Mouse (Mus musculus) heart, embryonic 10.5 days (tissue): ENCODE data around the gene Rps5. TPM values are rescaled to one million over a fixed set of nuclear protein-coding genes. Genes with fewer than 3 reads are reported as not detected.
"Not testable (repeated sequence)": the region's sequence is repeated elsewhere in the genome, so short reads cannot be mapped to it uniquely, and the experiment has no call there.

Experiments
- DNase-seq: peaks from one replicate; pipeline ENCODE4 v3.0.0-alpha.2; 2017; ENCODE audit warnings: low spot score
- H3K27ac ChIP-seq: fragments of 300-500 bp; sonication (generic); 2 replicates; pipeline ENCODE4 v1.5.1; 2016; ENCODE audit warnings: mild to moderate bottlenecking
- H3K27me3 ChIP-seq: fragments of 300-500 bp; sonication (generic); 2 replicates; pipeline ENCODE4 v1.6.1; 2016; ENCODE audit warnings: mild to moderate bottlenecking; ENCODE audit not compliant: poor library complexity, insufficient read depth, severe bottlenecking
- H3K36me3 ChIP-seq: fragments of 300-500 bp; sonication (generic); 2 replicates; pipeline ENCODE4 v1.6.1; 2016; ENCODE audit warnings: mild to moderate bottlenecking, moderate library complexity
- H3K4me1 ChIP-seq: fragments of 300-500 bp; sonication (generic); 2 replicates; pipeline ENCODE4 v1.6.1; 2016; ENCODE audit warnings: mild to moderate bottlenecking
- H3K4me3 ChIP-seq: fragments of 300-500 bp; sonication (generic); 2 replicates; pipeline ENCODE4 v1.5.1; 2016; ENCODE audit warnings: mild to moderate bottlenecking, moderate library complexity
- H3K9me3 ChIP-seq: fragments of 300-500 bp; sonication (generic); 2 replicates; pipeline ENCODE4 v1.6.1; 2016; ENCODE audit warnings: mild to moderate bottlenecking, moderate library complexity
- WGBS: fragments of 180-500 bp; shearing (Covaris S2); methylation state at CpG from one replicate; pipeline ENCODE4 v1.1.7; 2016; 5-methylcytosine and 5-hydroxymethylcytosine counted together
- polyA plus RNA-seq: library from polyadenylated mRNA; unstranded; fragments of >200 nt; fragmentation: Nextera tagmentation; extraction: Ambion mirVana; gene quantifications from 2 replicates; pipeline ENCODE4 v1.2.1, GENCODE M21; 2016

Gene Rps5
- polyA plus RNA-seq, 1 experiment from 2014 or later = 793 TPM

DNA sequence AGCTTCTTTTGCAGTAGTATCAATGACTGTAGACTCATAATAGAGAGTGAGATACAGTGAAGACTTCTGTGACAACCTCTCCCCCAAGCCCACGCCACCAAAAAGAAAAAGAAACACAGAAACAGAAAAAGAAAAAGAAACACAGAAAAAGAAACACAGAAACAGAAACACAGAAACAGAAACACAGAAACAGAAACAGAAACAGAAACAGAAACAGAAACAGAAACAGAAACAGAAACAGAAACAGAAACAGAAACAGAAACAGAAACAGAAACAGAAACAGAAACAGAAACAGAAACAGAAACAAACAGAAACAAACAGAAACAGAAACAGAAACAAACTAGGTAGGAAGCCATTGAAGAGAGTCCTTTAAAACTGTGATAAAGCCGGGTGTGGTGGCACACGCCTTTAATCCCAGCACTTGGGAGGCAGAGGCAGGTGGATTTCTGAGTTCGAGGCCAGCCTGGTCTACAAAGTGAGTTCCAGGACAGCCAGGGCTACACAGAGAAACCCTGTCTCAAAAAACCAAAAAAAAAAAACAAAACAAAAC, 15.2 kb downstream of the Rps5 start:
- not testable (repeated sequence) for H3K4me1 ChIP-seq, DNase-seq, H3K9me3 ChIP-seq, H3K27ac ChIP-seq, H3K27me3 ChIP-seq, H3K36me3 ChIP-seq, H3K4me3 ChIP-seq
- WGBS = 71% methylated on average over 4 of the region's 4 CpGs

DNA sequence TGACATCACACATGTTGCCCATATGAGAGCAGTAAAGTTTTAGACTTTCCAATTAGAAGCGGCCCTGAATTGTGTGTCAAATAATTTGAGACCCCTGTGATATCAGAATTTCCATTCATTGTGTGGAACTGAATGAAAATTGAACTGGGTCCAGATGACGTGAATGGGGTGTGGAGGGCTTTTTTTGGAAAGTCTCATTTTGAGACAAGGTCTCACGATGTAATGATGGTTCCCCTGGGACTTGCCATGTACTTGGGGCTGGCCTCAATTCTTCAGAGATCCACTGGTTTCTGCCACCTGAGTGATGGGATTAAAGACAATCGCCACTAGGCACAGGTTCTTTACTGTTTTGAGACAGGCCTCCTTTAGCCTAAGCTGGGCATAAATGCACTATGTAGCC, 18.5 kb downstream of the Rps5 start:
- Histone ChIP-seq H3K4me1 (no peaks in the 10 kb centered on the region), H3K27me3 (no peaks in the 10 kb centered on the region), H3K36me3 (no peaks in the 10 kb centered on the region), H3K9me3 (no peaks in the 10 kb centered on the region), H3K27ac (no peak overlapping the region), H3K4me3 (no peak overlapping the region)
- DNase-seq = no peak
- 82% methylated on average over 4 of the region's 4 CpGs for WGBS

DNA sequence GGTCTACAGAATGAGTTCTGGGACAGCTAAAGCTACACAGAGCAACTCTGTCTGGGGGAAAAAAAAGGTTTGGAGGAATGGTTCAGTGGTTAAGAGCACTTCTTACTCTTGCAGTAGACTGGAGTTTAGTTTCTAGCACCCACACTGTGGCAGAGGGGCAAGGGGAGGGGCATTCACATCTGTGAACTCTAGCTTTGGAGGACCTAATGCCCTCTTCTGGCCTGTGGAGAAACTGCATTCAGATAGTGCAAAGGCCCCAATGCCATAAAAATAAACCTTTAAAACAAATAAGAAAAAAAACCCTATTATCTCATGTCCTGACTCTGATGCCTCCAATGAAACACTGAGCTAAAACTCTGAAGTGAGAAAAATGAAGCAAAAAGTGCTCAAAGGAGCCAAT, 21.4 kb downstream of the Rps5 start:
- Histone ChIP-seq H3K36me3 (no peaks in the 10 kb centered on the region), H3K27me3 (no peaks in the 10 kb centered on the region), H3K27ac (no peak overlapping the region), H3K9me3 (no peaks in the 10 kb centered on the region), H3K4me3 (no peak overlapping the region), H3K4me1 (no peaks in the 10 kb centered on the region)
- DNase-seq = no peak

DNA sequence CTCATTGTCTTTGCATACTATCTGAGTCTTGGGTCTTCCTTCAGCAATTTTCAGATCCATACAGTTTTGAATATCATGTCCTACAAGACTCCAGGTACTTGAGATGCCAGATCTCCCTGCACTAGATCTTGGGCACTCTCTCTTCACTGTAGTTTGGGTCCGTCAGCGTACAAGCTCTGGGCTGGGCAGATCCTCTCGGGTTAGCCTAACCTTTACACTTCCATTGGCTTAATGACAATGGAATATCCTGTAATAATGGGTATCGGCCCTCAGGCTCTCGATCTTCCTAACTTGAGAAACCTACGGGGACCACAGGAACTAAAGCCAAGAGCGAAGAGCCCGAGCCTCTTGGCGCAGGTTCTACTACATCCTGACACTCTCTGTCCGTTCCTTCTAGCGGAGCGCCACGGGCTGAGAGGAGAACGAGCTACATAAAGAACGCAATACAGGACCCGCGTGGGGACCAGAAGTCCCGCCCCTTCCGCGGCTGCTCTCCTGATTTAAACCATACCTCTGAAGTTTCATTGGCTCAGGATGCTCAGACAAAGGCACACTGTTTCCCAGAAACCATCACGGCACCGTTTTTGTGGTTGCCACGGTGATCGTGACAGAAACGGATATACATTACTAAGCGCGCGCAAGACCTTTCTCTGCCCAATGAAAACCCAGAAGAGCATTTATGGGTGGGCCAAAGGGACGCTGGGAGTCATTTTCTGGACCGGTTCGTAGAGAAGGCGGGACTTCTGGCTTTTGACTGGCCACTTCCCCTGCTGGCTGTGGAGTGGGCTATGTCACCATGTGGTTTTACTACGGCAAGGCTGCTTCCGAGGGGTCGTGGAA, 27.2 kb downstream of the Rps5 start:
- Histone ChIP-seq H3K4me3 (peak overlapping the region; percentile 67), H3K36me3 (no peaks in the 10 kb centered on the region), H3K9me3 (no peaks in the 10 kb centered on the region), H3K27ac (peak overlapping the region; percentile 91), H3K4me1 (peaks cover 6% of the 10 kb centered on the region), H3K27me3 (no peaks in the 10 kb centered on the region)
- DNase-seq = peak; percentile 99
- WGBS = 9% methylated on average over 35 of the region's 35 CpGs

DNA sequence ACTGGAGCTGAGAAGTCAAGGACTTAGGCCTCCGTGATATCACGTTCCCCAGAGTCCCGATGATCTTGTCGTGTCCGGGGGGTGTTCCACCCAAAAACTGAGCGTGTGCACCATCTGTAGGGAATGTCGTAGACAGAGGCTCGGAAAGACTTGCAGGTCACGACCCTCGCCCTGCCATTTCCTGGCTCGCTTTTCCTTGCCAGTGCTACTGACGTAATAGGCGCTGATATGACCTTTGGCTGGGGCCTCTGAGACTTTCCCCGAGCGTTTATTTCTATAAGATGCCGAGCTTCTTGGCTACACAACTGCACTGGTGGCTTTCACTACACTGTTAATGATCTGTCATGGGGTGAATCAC, 27.8 kb downstream of the Rps5 start:
- peaks cover 6% of the 10 kb centered on the region for H3K4me1 ChIP-seq
- H3K27me3 ChIP-seq = no peaks in the 10 kb centered on the region
- 10% methylated on average over 16 of the region's 16 CpGs for WGBS
- no peak for DNase-seq
- H3K4me3 ChIP-seq = peak overlapping the region; percentile 67
- H3K27ac ChIP-seq = peak overlapping the region; percentile 91
- H3K36me3 ChIP-seq = no peaks in the 10 kb centered on the region
- no peaks in the 10 kb centered on the region for H3K9me3 ChIP-seq

DNA sequence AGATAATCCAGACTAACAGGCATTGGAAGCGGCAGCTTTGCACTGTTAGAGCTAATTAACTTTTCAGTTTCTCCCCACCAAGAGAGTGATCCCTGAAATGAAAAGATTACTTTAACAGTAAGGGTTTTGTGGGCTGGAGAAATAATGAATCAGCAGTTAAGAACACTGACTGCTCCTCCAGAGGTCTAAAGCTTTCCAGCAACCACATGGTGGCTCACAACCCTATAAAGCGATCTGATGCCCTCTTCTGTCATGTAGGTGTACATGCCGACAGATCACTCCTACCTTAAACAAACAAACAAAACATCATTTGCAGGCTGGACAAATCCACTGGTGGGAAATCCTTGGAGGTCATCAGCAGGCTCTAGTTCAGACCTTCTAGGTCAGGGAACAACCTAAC, 32.8 kb downstream of the Rps5 start:
- H3K4me1 ChIP-seq = peaks cover 5% of the 10 kb centered on the region
- no peak for DNase-seq
- H3K4me3 ChIP-seq = no peak overlapping the region
- 46% methylated on average over 3 of the region's 3 CpGs for WGBS
- no peaks in the 10 kb centered on the region for H3K9me3 ChIP-seq
- no peaks in the 10 kb centered on the region for H3K36me3 ChIP-seq
- no peak overlapping the region for H3K27ac ChIP-seq
- no peaks in the 10 kb centered on the region for H3K27me3 ChIP-seq

DNA sequence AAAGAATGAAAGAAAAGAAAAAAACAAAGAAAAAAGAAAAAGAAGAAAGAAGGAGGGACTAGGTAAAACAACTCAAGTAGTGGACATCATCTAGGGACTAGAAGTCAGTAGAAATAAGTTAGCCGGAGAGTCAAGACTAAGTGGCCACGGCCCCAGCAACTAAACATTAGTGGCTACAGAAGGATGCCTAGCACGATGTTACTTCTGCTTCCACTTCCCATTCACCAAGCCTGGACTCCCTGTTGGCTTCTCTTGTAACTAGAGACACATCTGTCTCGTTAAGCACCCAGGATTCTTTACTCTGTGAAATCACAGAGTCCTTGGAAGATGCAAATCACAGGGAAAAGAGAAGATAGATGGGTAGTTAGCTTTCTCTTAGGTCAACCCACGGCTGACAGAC, 35.4 kb downstream of the Rps5 start:
- no peaks in the 10 kb centered on the region for H3K36me3 ChIP-seq
- 70% methylated on average over 5 of the region's 5 CpGs for WGBS

DNA sequence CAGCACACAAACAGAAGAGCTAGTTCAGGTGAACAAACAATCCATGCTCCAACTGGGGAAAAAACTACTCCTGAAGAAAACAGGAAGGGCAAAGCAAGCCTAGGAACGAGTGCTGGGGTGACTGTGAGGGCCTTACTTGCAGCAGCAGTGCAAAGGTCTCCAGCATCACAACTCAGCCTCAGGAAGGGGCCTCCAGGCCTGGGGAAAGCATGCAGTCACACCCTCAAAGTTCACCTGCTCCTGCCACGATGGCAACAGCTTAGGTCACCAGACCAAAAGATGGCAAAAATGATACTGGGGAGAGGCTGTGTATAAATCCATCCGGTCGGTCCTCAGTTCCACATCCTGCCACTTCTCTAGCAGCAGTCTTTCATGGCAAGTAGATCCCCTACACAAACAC, 36.9 kb downstream of the Rps5 start:
- WGBS = 84% methylated on average over 4 of the region's 4 CpGs
- DNase-seq = no peak
- H3K4me3 ChIP-seq = no peak overlapping the region
- H3K36me3 ChIP-seq = no peaks in the 10 kb centered on the region
- no peak overlapping the region for H3K27ac ChIP-seq
- no peaks in the 10 kb centered on the region for H3K27me3 ChIP-seq
- H3K4me1 ChIP-seq = no peaks in the 10 kb centered on the region
- no peaks in the 10 kb centered on the region for H3K9me3 ChIP-seq

More for the DNA sequence above, 35.4 kb downstream of the Rps5 start:
- DNase-seq = no peak
- Histone ChIP-seq H3K4me3 (no peak overlapping the region), H3K4me1 (no peaks in the 10 kb centered on the region), H3K27me3 (no peaks in the 10 kb centered on the region), H3K9me3 (no peaks in the 10 kb centered on the region), H3K27ac (no peak overlapping the region)

DNA sequence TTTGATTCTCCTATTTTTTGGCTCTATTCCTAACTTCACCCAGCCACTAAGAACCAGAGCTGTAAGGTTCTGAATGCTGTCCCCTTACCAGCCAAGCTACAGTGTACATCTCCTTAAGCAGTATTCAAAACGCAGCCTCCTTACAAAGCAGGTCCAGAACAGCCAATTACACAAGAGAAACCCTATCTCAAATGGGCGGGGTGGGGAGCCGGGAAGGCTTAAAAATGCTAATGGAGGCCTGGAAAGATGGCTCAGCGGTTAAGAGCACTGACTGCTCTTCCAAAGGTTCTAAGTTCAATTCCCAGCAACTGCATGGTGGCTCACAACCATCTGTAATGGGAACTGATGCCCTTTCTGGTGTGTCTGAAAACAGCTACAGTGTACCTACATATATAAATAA, 37.6 kb downstream of the Rps5 start:
- no peaks in the 10 kb centered on the region for H3K9me3 ChIP-seq
- no peaks in the 10 kb centered on the region for H3K36me3 ChIP-seq
- no peaks in the 10 kb centered on the region for H3K27me3 ChIP-seq
- no peak overlapping the region for H3K4me3 ChIP-seq
- H3K27ac ChIP-seq = no peak overlapping the region
- H3K4me1 ChIP-seq = peaks cover 1% of the 10 kb centered on the region; the same call in 1 of the 2 replicates
- WGBS = 27% methylated on average over 4 of the region's 4 CpGs
- no peak for DNase-seq

DNA sequence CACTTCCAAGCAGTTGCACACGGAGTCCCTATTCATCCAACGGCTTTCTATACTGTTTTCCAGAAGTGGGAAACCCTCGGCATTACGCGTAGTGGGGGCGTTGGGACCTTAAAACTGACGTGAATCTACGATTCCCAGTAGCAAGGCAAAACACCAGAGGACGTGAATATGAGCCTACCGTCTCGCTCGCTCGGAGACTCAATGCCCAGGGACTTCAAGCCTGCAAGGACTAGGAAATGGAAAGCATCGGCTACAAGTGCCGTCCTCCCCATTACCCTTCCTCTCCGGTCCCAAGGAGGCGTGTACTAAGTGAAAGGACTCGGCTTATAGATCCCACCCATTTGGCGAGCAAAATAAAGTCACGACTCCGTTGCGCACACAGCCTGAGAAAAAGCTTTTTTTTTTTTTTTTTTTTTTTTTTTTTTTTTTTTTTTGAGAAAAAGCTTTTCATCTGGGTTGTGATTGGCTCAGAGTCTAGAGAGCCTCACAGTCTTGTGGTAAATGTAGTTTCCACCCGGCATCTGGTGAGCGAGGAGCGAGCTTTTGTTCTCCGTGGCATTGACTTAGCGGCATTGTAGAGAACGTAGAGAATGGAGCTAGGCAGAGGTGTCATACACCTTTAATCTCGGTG, 39.5 kb downstream of the Rps5 start:
- WGBS = 4% methylated on average over 29 of the region's 29 CpGs
- Histone ChIP-seq H3K9me3 (no peaks in the 10 kb centered on the region), H3K4me3 (peak overlapping the region; percentile 61), H3K36me3 (no peaks in the 10 kb centered on the region), H3K27me3 (no peaks in the 10 kb centered on the region), H3K27ac (peak overlapping the region; percentile 88), H3K4me1 (peaks cover 10% of the 10 kb centered on the region)
- DNase-seq = peak; percentile 83

DNA sequence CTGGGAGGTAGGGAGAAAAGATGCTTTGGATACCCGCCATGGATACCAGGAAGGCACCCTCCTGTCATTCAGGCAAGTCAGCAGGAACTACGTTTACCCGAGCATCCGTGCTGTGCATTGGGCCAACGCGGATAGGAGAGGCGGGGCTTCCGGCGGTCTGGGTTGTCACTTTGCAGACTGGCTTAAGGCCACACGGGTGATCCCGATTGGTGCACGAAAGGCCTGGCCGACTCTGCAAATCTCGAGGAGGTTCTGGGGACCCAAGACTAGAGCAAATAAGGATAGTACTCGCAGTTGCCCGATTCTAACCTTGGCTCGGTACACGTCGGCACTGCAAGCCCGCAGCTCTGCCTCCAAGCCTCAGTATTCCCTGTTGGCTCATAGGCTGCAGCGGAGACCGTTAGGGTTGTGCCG, 43.6 kb downstream of the Rps5 start, which contains the start of gene Zfp324:
Gene Zfp324, plus strand, starts transcription at position 161 of the 414 bp plus-strand sequence.
- Histone ChIP-seq H3K4me3 (peak within 1 kb of the TSS; percentile 82), H3K27ac (peak within 1 kb of the TSS; percentile 94), H3K27me3 (no peaks in the 10 kb centered on the region), H3K4me1 (peaks cover 19% of the 10 kb centered on the region), H3K9me3 (no peaks in the 10 kb centered on the region), H3K36me3 (peaks cover 21% of the 10 kb centered on the region)
- WGBS = 0% methylated on average over 23 of the region's 23 CpGs
- DNase-seq = peak; percentile 96

DNA sequence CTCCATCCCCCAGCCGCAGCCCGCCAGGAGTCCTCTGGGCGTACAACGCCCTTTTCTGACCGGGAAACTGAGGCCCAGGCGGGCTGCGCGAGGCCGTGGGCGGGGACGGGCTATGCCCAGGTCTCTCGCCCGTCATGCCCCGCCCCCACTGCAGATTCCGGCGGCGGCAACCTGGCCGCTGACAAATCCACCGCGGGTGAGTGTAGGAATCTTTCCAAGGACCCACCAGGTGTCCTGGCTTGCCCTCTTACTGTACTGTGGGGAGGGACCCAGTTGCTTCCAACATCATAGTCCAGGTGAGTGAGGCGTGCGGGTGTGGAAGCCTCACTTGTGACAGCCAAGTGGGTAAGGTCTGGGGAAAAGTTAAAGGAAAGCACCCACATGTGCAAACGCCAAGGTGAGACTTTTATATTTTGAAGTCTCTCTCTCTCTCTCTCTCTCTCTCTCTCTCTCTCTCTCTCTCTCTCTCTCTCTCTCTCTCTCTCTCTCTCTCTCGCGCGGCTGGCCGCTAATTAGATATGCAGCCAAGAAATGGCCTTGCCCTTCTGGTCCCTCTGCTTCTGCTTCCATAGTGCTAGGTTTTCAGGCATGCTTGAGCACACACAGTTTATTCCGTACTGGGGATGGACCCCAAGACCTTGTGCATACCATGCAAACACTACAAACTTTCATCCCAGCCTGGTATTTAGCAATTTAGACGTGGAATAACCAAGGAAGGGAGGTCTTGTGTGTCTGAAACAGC, 44.2 kb downstream of the Rps5 start:
- no peaks in the 10 kb centered on the region for H3K27me3 ChIP-seq
- H3K4me1 ChIP-seq = peaks cover 19% of the 10 kb centered on the region
- no peak for DNase-seq
- under 1% methylated on average over 29 of the region's 29 CpGs for WGBS
- no peaks in the 10 kb centered on the region for H3K9me3 ChIP-seq
- peak overlapping the region; percentile 94 for H3K27ac ChIP-seq
- peaks cover 27% of the 10 kb centered on the region for H3K36me3 ChIP-seq
- peak overlapping the region; percentile 82 for H3K4me3 ChIP-seq

DNA sequence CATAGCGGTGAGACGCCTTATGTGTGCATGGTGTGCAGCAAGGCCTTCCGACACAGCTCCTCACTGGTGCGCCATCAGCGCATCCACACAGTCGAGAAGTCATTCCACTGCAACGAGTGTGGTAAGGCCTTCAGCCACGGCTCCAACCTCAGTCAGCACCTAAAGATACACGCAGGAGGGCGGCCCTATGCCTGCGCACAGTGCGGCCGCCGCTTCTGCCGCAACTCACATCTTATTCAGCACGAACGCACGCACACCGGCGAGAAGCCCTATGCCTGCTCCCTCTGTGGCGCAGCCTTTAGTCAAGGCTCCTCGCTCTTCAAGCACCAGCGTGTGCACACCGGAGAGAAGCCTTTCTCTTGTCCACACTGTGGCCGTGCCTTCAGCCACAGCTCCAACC, 48.8 kb downstream of the Rps5 start:
- Histone ChIP-seq H3K4me3 (no peak overlapping the region), H3K4me1 (peaks cover 11% of the 10 kb centered on the region; the same call in 1 of the 2 replicates), H3K27me3 (no peaks in the 10 kb centered on the region), H3K36me3 (peaks cover 42% of the 10 kb centered on the region), H3K9me3 (no peaks in the 10 kb centered on the region), H3K27ac (no peak overlapping the region)
- 91% methylated on average over 25 of the region's 25 CpGs for WGBS
- no peak for DNase-seq
